Mouse (Mus musculus) small intestine, adult 2 months (tissue): ENCODE data around the gene Tbata. TPM values are rescaled to one million over a fixed set of nuclear protein-coding genes. Genes with fewer than 3 reads are reported as not detected.

Experiments
- H3K27ac ChIP-seq: fragments of 200-500 bp; 2 replicates; pipeline ENCODE4 v1.5.1; 2012; ENCODE audit warnings: low read depth, low read length, control low read depth, inconsistent platforms; ENCODE audit not compliant: insufficient read depth
- H3K27me3 ChIP-seq: fragments of 200-500 bp; 2 replicates; pipeline ENCODE4 v1.6.1; 2012; ENCODE audit warnings: mild to moderate bottlenecking, moderate library complexity, low read length, inconsistent platforms; ENCODE audit not compliant: control insufficient read depth, insufficient read depth
- H3K36me3 ChIP-seq: fragments of 200-500 bp; 2 replicates; pipeline ENCODE4 v1.6.1; 2012; ENCODE audit warnings: mild to moderate bottlenecking, low read length, control low read depth, inconsistent platforms; ENCODE audit not compliant: control insufficient read depth, insufficient read depth
- H3K4me1 ChIP-seq: fragments of 200-500 bp; 2 replicates; pipeline ENCODE4 v1.6.1; 2012; ENCODE audit warnings: low read length, inconsistent platforms, mixed read lengths; ENCODE audit not compliant: control insufficient read depth, insufficient read depth, insufficient read length
- H3K4me3 ChIP-seq: fragments of 200-500 bp; 2 replicates; pipeline ENCODE4 v1.5.1; 2012; ENCODE audit warnings: low read depth, mild to moderate bottlenecking, control low read depth, inconsistent platforms, low read length, moderate library complexity
- CTCF ChIP-seq: fragments of 200-500 bp; IDR thresholded peaks from 2 replicates; pipeline ENCODE4 v1.5.1; 2012; ENCODE audit warnings: low read depth, mild to moderate bottlenecking, control low read depth, inconsistent platforms, low read length, moderate library complexity, mixed read lengths; ENCODE audit not compliant: insufficient replicate concordance, insufficient read length; ENCODE audit errors: extremely low read depth
- POLR2A ChIP-seq: fragments of 200-500 bp; IDR thresholded peaks from 2 replicates; pipeline ENCODE4 v1.6.1; 2012; ENCODE audit warnings: low read depth, mild to moderate bottlenecking, control low read depth, inconsistent platforms, low read length, moderate library complexity
- WGBS: fragments of 180-500 bp; shearing (Covaris S2); methylation state at CpG from one replicate; pipeline ENCODE4 v1.1.7; 2018; 5-methylcytosine and 5-hydroxymethylcytosine counted together
- polyA plus RNA-seq: library from polyadenylated mRNA; depleted of rRNA; stranded (reverse); fragments of >200 nt; gene quantifications from 2 replicates; pipeline ENCODE4 v1.2.3, GENCODE M21; 2012

Gene Tbata
- polyA plus RNA-seq, 1 experiment: not detected

DNA sequence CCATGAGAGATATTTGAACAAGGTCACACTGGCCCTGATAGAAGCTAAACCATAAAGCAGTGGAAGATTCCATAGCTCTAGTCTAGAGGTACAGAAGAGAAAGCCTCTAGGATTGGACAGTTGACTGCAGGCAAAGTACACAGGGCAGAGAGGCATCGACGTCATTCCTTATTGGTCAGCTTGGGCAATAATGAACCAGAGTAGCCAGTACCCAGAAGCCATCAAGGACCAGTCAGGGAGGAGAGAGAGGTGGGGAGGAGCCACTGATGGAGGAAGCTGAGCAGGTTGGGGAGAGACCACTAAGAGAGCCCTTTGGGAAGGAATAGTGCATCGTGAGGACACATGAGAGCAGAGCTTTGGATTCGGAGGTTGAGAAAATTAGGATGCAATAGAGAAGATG lies 6.0 kb downstream of the Tbata start:
- Histone ChIP-seq H3K27me3 (no peaks in the 10 kb centered on the region), H3K36me3 (no peaks in the 10 kb centered on the region), H3K4me1 (peaks cover 5% of the 10 kb centered on the region; the same call in 1 of the 2 replicates), H3K27ac (no peak overlapping the region), H3K4me3 (no peak overlapping the region)
- WGBS: 74% methylated on average over 4 of the region's 4 CpGs
- TF ChIP-seq POLR2A (no peak), CTCF (no peak)

DNA sequence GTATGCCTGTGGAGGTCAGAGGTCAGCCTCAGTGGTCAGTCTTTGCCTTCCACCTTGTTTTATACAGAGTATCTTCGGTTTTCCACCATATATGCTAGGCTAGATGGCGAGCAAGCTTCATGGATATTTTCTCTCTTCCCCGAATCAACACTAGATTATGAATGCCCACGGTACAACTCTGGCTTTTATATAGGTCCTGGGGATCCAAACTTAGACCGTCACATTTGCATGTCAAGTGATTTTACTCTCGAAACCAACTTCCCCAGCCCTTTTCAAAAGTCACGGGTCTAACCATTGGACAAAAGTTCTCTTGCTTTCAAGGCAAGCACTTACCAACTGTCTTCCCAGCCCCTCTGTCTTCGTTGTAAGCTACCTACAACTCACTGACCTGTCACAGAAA lies 6.9 kb downstream of the Tbata start:
- Histone ChIP-seq H3K4me1 (peaks cover 5% of the 10 kb centered on the region; the same call in 1 of the 2 replicates), H3K27me3 (no peaks in the 10 kb centered on the region), H3K36me3 (no peaks in the 10 kb centered on the region), H3K4me3 (no peak overlapping the region), H3K27ac (no peak overlapping the region)
- 87% methylated on average over 8 of the region's 8 CpGs for WGBS
- TF ChIP-seq POLR2A (no peak), CTCF (no peak)

DNA sequence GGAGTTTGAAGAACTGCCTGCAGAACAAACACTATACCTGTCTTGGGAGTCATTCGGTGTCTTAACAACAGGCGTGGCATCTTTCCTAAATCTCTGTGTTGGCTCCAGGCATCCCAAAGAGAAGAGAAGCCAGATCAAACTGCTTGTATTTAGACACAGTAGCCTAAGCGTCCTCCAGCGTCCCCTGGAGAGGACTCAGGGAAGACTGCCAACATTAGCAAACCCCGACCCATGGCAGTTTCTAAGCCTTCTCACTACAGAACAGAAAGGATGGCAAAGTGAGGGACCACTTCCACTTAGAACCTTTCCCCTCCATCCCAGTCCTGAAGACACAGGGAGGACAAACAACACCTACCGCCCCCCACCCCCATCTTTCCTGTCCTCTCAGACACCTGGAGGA lies 8.2 kb downstream of the Tbata start:
- WGBS: 47% methylated on average over 6 of the region's 6 CpGs

DNA sequence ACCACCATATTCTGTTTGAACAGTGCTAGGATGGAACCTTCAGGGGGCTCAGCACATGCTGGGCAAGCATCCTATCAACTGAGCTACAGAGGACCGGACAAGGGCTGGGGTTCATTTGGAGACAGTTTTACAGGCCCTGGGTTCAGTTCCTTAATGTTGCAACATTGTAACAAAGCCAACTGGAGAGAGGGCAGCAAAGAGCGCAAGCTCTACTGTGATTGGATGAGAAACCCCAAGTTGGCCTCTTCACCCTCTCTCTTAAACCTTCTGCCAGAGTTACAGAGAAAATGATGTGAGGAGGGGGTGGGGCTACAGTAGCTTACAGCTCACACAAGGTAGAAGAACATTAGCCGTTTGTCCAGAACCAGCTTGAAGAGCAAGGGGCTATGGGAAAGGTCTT lies 15.2 kb downstream of the Tbata start:
- TF ChIP-seq CTCF (no peak), POLR2A (no peak)
- Histone ChIP-seq H3K27ac (no peak overlapping the region), H3K27me3 (no peaks in the 10 kb centered on the region), H3K4me1 (no peaks in the 10 kb centered on the region), H3K4me3 (no peak overlapping the region), H3K36me3 (no peaks in the 10 kb centered on the region)
- WGBS: 74% methylated on average over 3 of the region's 3 CpGs

More for the DNA sequence above, 8.2 kb downstream of the Tbata start:
- H3K4me3 ChIP-seq: no peak overlapping the region
- no peaks in the 10 kb centered on the region for H3K36me3 ChIP-seq
- peaks cover 5% of the 10 kb centered on the region; the same call in 1 of the 2 replicates for H3K4me1 ChIP-seq
- no peak overlapping the region for H3K27ac ChIP-seq
- no peaks in the 10 kb centered on the region for H3K27me3 ChIP-seq
- no peak for TF ChIP-seq CTCF
- no peak for TF ChIP-seq POLR2A

DNA sequence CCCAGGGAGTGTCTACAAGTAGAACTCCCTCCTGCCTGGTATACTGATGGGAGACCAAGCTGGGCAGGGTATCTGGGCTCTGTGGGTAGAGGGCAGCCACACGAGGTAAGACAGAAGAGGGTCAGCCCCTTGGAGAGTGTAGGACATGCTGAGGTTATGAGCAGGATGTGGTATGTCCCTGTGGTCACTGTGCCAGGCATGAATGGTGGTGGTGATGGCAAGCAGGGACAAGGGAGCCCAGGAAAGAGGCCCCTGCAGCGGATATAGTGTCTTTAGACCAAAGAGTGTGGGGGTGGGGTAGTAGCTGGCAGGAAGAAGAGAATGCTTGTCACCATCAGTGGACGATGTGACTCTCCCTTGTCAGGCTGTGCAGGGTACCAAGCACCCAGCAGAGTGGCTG lies 16.3 kb downstream of the Tbata start:
- Histone ChIP-seq H3K27ac (no peak overlapping the region), H3K36me3 (no peaks in the 10 kb centered on the region), H3K4me1 (no peaks in the 10 kb centered on the region), H3K27me3 (no peaks in the 10 kb centered on the region), H3K4me3 (no peak overlapping the region)
- TF ChIP-seq CTCF: no peak
- TF ChIP-seq POLR2A: no peak
- WGBS: 57% methylated on average over 3 of the region's 3 CpGs

DNA sequence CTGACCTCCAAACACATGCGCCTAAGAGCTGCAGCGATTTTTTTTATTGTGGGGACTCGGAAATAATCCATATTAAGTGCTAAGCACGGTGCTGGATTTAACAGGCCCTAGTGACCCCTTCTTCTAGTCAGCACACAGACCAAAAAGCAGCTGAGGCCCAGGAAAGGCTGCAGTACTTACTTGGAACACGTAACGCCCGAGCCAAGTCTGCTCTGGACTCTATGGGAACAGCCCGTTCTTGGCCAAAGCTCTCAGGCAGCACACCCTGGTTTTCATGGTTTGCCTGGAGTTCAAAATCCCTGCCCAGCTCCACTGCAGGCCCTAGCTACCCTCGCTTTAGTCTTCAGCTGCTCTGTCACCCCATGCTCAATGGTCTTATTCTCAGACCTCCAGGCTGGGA lies 22.9 kb downstream of the Tbata start:
- no peak overlapping the region for H3K4me3 ChIP-seq
- H3K27me3 ChIP-seq: no peaks in the 10 kb centered on the region
- TF ChIP-seq POLR2A (no peak), CTCF (no peak)
- 71% methylated on average over 9 of the region's 9 CpGs for WGBS
- no peaks in the 10 kb centered on the region for H3K36me3 ChIP-seq
- no peaks in the 10 kb centered on the region; the same call in 1 of the 2 replicates for H3K4me1 ChIP-seq
- H3K27ac ChIP-seq: no peak overlapping the region

DNA sequence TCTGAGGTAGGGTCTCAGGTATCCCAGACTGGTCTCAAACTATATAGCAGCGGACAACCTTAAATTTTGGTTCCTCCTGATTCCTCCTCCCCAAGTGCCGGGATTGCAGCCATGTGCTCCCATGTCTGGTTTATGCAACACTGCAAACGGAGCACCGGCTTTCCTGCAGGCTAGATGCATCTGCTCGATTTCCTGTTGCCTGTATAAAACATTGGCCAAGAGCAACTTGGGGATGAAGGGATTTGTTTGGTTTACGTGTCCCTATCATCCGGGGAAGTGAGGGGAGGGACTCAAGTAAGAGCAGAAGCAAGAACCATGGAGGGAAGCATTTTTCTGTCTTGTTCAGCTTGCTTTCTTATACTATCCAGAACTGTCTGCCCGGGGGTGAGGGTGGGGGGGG lies 23.5 kb downstream of the Tbata start:
- TF ChIP-seq CTCF (no peak), POLR2A (no peak)
- Histone ChIP-seq H3K27me3 (no peaks in the 10 kb centered on the region), H3K4me1 (no peaks in the 10 kb centered on the region; the same call in 1 of the 2 replicates), H3K4me3 (no peak overlapping the region), H3K36me3 (no peaks in the 10 kb centered on the region), H3K27ac (no peak overlapping the region)
- 69% methylated on average over 8 of the region's 8 CpGs for WGBS

DNA sequence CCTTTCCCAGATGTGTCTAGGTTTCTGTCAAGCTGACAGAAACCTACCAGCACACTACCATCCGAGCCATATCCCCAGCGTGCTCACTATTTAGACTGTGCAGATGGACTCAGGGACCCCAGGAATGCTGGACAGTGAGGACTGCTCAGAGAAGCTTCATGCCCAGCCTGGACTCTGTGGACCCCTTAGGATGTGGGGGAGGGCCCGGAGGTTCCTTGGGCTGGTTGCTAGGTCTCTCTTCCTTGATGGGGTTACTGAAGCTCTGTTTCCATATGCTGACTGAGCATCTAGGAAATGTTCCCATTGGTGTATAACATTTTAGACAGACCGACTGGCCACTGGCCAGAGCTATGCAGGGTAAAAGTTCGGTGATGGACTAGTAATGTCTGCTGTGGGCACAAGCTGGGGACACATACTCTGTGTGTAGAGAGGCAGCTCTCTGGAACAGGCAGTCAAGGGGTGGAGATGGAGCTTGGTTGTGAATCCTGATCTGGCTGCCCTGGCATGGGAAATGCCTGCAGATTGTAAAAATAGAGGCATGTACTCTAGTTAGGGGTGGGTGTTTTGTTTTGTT lies 24.1 kb downstream of the Tbata start:
- no peaks in the 10 kb centered on the region; the same call in 1 of the 2 replicates for H3K4me1 ChIP-seq
- no peak overlapping the region for H3K27ac ChIP-seq
- no peaks in the 10 kb centered on the region for H3K27me3 ChIP-seq
- WGBS: 82% methylated on average over 5 of the region's 5 CpGs
- no peak for TF ChIP-seq POLR2A
- no peak for TF ChIP-seq CTCF
- H3K4me3 ChIP-seq: no peak overlapping the region
- H3K36me3 ChIP-seq: no peaks in the 10 kb centered on the region
